Mouse (Mus musculus) bone marrow macrophage, adult 2 months (primary cell): Measurements from ENCODE around the gene Ift46.

ENCODE experiments used
- CTCF ChIP-seq: IDR thresholded peaks from 2 replicates; pipeline ENCODE4 v1.5.1; 2012; ENCODE audit warnings: low read depth, mild to moderate bottlenecking, low read length, moderate library complexity
- POLR2A ChIP-seq: IDR thresholded peaks from 2 replicates; pipeline ENCODE4 v1.6.1; 2012; ENCODE audit warnings: mild to moderate bottlenecking, low read depth, low read length, borderline replicate concordance

- TF ChIP-seq CTCF (no peak), POLR2A (no peak)
Observed at GRCm38 (mm10) chr9:44719632-44720357, 47.9 kb upstream of the Ift46 start.
